Mouse (Mus musculus) CH12.LX (cell line): ENCODE results near the gene Nipsnap2.

ENCODE experiments used
- BHLHE40 ChIP-seq: IDR thresholded peaks from 2 replicates; pipeline ENCODE4 v1.6.1; 2011; ENCODE audit warnings: mild to moderate bottlenecking, low read depth, low read length, improper control_type of control experiment
- CTCF ChIP-seq, 2 experiments: IDR thresholded peaks in 1 of 2; conservative IDR thresholded peaks in 1 of 2; 2 replicates each; pipeline ENCODE4 v1.5.1; 2011 to 2012; ENCODE audit warnings: low read depth in 2 of 2, low read length in 2 of 2, improper control_type of control experiment in 1 of 2, inconsistent platforms in 1 of 2, mild to moderate bottlenecking in 1 of 2, moderate library complexity in 1 of 2
- E2F4 ChIP-seq: IDR thresholded peaks from 2 replicates; pipeline ENCODE4 v1.6.1; 2011; ENCODE audit warnings: low read depth, low read length, improper control_type of control experiment; ENCODE audit not compliant: insufficient replicate concordance
- HCFC1 ChIP-seq: IDR thresholded peaks from 2 replicates; pipeline ENCODE4 v1.6.1; 2012; ENCODE audit warnings: low read depth, mild to moderate bottlenecking, inconsistent platforms, low read length, improper control_type of control experiment
- MAFK ChIP-seq: IDR thresholded peaks from 2 replicates; pipeline ENCODE4 v1.6.1; 2011; ENCODE audit warnings: low read length, improper control_type of control experiment; ENCODE audit not compliant: insufficient replicate concordance
- MAZ ChIP-seq: IDR thresholded peaks from 2 replicates; pipeline ENCODE4 v1.6.1; 2012; ENCODE audit warnings: low read depth, mild to moderate bottlenecking, inconsistent platforms, low read length, improper control_type of control experiment, moderate library complexity
- MEF2A ChIP-seq: IDR thresholded peaks from 2 replicates; pipeline ENCODE4 v1.6.1; 2014; ENCODE audit warnings: low read depth, mild to moderate bottlenecking, inconsistent platforms, low read length, improper control_type of control experiment, borderline replicate concordance
- MYC ChIP-seq: IDR thresholded peaks from 2 replicates; pipeline ENCODE4 v1.6.1; 2011; ENCODE audit warnings: low read depth, mild to moderate bottlenecking, improper control_type of control experiment, low read length
- POLR2A ChIP-seq: IDR thresholded peaks from 2 replicates; pipeline ENCODE4 v1.6.1; 2011; ENCODE audit warnings: low read depth, mild to moderate bottlenecking, improper control_type of control experiment, low read length
- SIN3A ChIP-seq: IDR thresholded peaks from 2 replicates; pipeline ENCODE4 v1.6.1; 2012; ENCODE audit warnings: low read length, improper control_type of control experiment, inconsistent platforms
- SMC3 ChIP-seq: IDR thresholded peaks from 2 replicates; pipeline ENCODE4 v1.6.1; 2011; ENCODE audit warnings: low read depth, low read length, improper control_type of control experiment
- ZMIZ1 ChIP-seq: IDR thresholded peaks from 2 replicates; pipeline ENCODE4 v1.6.1; 2012; ENCODE audit warnings: low read depth, mild to moderate bottlenecking, inconsistent platforms, low read length, improper control_type of control experiment

DNA sequence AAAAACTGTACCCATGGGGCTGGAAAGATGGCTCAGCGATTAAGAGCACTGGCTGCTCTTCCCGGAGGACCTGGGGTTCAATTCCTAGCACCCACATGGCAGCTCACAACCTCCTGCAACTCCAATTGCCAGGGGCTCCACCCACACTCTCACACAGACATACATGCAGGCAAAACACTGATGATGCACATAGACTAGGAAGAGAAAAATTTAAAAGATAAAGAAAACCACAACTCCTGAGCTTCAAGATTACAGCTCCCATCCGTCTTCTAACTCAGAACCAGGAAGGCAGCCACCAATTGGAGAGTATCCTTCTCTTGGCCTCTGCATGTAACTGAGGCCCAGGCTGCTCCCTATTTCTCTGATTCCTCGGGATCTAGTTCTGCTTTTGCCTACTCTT is 595 bp upstream of the Nipsnap2 start:
- no peak for TF ChIP-seq HCFC1
- no peak for TF ChIP-seq CTCF (conservative IDR thresholded peaks at IDR 0.05 in 1 of 2, IDR thresholded peaks at IDR 0.05 in 1 of 2; ENCODE audit: low read depth in 2 of 2, low read length in 2 of 2)
- no peak for TF ChIP-seq POLR2A
- TF ChIP-seq MYC: no peak
- no peak for TF ChIP-seq SIN3A
- TF ChIP-seq MEF2A: no peak
- no peak for TF ChIP-seq MAFK
- TF ChIP-seq BHLHE40: no peak
- no peak for TF ChIP-seq E2F4
- TF ChIP-seq ZMIZ1: no peak
- no peak for TF ChIP-seq MAZ
- no peak for TF ChIP-seq SMC3
